Mouse (Mus musculus) liver, adult 2 months (tissue): ENCODE data around the gene Tmem167.

ENCODE experiments used
- CTCF ChIP-seq: fragments of 200-500 bp; IDR thresholded peaks from 2 replicates; pipeline ENCODE4 v1.5.1; 2011; ENCODE audit warnings: low read depth, low read length, control low read depth
- POLR2A ChIP-seq: fragments of 200-500 bp; IDR thresholded peaks from 2 replicates; pipeline ENCODE4 v1.6.1; 2011; ENCODE audit warnings: low read length, control low read depth; ENCODE audit not compliant: insufficient read depth; ENCODE audit errors: extremely low read depth

- TF ChIP-seq CTCF (no peak), POLR2A (no peak)
Measured at GRCm38 (mm10) chr13:90111681-90112080, 22.8 kb downstream of the Tmem167 start.
